Mouse (Mus musculus) Patski (cell line): ENCODE data around the gene Ttc30a1. TPM values are rescaled to one million over a fixed set of nuclear protein-coding genes. Genes with fewer than 3 reads are reported as not detected.
A peak's percentile ranks its signal among the peaks of the same experiment; 100 is the strongest.
"Not testable (repeated sequence)": the region's sequence is repeated elsewhere in the genome, so short reads cannot be mapped to it uniquely, and the experiment has no call there.

Source experiments
- ATAC-seq: fragments of 100-300 bp; one replicate; pipeline ENCODE4 v1.8.0; 2021
- CTCF ChIA-PET: fragments of 350-600 bp; sonication (Branson Sonifier 250); formaldehyde crosslinking; loops from one replicate; lab custom pipeline; 2022; ENCODE audit warnings: inconsistent platforms; lab: Charles Lee
- POLR2A ChIA-PET: fragments of 350-600 bp; sonication (Branson Sonifier 250); formaldehyde crosslinking; loops from one replicate; lab custom pipeline; 2022; ENCODE audit warnings: antibody characterized with exemption, inconsistent platforms; lab: Charles Lee
- DNase-seq: peaks from one replicate; pipeline ENCODE4 v3.0.0-alpha.2; 2011; ENCODE audit warnings: low read depth, low spot score
- H3K27me3 ChIP-seq: fragments of 371-371 bp; one replicate; pipeline ENCODE4 v1.5.1; 2021
- CTCF ChIP-seq: fragments of 100-300 bp; IDR thresholded peaks from one replicate; pipeline ENCODE4 v1.5.1; 2021
- in situ Hi-C: fragments of 300-500 bp; cut with MboI; formaldehyde crosslinking; loops from 3 replicates; pipeline ENCODE4 v1.11.1; 2018; ENCODE audit warnings: low pct_unique_long_range_greater_than_20kb, mixed read lengths
- polyA plus RNA-seq: library from polyadenylated mRNA; unstranded; gene quantifications from one replicate; pipeline ENCODE4 v1.2.3, GENCODE M21; 2021

Gene Ttc30a1
- polyA plus RNA-seq, 1 experiment from 2014 or later, result 2.0 TPM

DNA sequence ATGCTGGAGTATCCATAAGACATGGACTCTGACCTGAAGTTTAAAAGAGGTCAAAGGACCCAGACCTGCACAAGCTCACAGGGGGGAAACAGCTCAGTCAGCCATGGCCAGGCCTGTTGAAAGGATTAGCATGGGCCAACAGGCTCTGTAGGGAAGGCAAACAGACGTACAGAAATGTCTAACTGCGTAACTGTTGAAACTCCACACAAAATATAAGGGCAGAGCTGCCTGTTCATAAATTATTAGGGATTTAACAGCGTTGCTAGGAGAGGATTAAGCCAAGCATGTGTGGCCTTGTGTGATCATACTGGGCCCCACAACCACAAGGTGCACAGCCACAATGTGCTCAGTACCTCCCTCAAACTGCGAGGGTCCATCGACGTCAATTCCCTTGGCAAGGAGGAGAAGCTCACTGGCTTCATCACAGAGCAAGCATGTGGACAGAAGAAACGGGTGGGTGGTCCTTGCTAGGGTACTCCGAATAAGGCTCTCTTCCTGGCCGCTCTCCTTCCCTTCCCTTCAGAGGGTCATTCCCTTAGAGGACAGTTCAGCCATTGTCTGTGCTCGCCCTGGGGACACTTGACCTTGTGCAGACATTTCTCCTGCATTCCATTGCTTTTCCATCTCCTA is 18.4 kb downstream of the Ttc30a1 start:
- no peak for DNase-seq
- no peak for ATAC-seq

DNA sequence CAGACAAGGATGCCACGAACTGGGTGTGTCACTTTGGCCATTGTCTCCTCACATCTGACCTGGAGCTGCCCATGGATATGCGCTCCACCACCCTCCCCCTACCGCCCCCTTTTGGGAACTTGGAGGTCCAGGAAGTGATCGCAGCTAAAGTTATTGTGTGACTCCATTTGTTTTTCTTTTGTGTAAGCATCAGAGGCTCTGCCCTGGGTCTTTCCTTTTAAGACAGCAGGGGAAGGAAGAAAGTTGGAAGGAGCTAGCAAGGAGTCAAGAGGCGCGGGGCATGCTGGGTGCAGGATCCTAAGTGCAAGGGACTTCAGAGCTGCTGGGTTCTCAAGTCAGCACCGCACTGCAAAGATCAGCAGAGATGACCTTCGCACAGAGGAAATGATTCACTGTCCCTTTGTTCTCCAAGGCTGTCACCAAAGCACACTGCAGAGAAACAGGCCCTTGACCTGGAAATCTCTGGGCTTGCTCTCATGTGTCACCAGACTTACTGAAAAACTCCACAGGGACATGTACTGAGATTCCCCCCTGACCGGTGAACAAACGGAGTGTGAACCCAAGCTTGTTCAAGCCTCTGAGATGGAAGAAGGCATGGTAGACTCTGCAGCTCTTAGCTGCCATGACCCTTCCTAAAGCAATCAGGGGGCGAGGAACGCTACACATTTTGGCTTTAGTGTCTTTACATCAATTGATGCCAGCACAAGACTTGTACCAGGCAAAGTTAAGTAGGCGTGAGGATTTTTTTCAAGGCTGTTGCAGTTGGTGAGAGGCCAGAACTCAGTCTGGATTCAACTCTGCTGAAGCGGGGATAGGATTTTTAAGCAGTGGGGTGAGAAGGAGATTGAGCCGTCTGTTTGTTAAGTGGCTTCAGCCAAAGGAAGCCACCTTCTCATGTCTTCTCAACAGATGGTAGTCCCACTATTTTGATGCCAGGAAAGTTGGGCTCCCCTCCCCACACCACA is 21.1 kb downstream of the Ttc30a1 start:
- TF ChIP-seq CTCF, result no peak
- H3K27me3 ChIP-seq, result peaks cover 20% of the 10 kb centered on the region
- ATAC-seq, result no peak
- POLR2A ChIA-PET, result no interaction called here
- no peak for DNase-seq
- CTCF ChIA-PET, result no interaction called here
- in situ Hi-C loops, result no loop called here

More for the DNA sequence above, 18.4 kb downstream of the Ttc30a1 start:
- CTCF ChIA-PET, result interaction anchor here (1.0 to 2.4 kb wide), 2 partner anchors 10 to 371 kb away, joined by 3 to 8 read pairs; no protein-coding TSS in a partner anchor
- POLR2A ChIA-PET, result no interaction called here
- no peak for TF ChIP-seq CTCF
- H3K27me3 ChIP-seq, result peaks cover 27% of the 10 kb centered on the region
- in situ Hi-C loops, result no loop called here

DNA sequence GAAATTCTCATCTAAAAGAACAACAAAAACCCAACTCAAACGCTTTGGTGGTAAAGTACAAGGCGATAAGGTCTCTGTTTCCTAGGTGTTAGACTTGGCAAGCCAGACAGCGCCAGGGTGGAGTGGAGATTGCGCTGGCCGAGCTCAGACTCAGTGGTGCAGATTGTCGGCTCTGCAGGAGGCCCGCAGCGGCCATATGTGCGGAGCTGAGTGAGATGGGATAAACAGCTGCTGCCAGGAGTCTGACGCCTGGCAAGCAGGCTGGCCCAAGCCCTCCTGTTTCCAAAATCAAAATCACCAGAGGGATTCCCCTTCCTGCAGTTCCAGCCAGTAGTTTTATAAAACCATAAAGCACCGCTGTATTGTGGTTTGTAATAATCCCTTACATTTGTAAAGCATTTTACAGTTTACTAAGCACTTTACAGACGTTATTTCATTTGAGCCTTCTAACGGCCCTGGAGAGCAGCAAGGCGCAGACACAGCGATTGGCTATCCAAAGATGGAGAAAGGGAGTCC is 21.9 kb downstream of the Ttc30a1 start:
- in situ Hi-C loops, result no loop called here
- H3K27me3 ChIP-seq, result peaks cover 20% of the 10 kb centered on the region
- TF ChIP-seq CTCF, result no peak
- ChIA-PET CTCF (no interaction called here), POLR2A (no interaction called here)
- no peak for ATAC-seq
- no peak for DNase-seq

DNA sequence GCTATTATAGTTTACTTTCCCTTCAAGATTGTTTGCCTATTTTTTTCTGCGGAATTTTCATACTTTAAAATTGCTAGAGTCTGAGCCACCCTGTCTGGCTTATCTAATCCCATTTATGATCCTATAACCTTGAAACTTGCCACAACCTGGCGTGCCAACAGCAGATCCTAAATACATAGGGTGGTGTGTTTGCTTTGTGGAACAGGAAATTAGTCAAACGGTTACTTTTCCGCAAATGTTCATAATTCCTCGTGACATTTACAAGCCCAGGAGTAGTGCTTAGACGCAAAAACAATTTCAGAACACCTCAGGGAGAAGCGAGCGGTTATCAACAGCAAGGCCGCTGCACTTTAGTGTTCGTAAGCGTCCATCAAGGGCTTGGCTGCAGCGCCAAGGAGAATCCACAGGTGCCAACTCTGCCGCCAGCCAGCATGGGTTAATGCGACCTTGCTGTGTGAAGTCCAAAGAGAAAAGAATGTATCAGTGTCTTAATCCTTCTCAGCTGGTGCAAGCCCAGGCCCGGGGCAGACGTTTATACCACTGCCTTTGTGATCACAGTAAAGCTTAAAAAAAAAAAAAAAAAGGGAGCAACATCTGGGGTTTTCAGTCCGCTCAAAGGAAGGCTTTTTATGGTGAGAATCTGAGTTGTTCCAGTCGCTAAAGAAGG is 22.5 kb downstream of the Ttc30a1 start:
- ChIA-PET POLR2A (no interaction called here), CTCF (no interaction called here)
- no peak for ATAC-seq
- no peak for DNase-seq
- in situ Hi-C loops, result no loop called here
- TF ChIP-seq CTCF, result no peak
- H3K27me3 ChIP-seq, result peaks cover 20% of the 10 kb centered on the region

DNA sequence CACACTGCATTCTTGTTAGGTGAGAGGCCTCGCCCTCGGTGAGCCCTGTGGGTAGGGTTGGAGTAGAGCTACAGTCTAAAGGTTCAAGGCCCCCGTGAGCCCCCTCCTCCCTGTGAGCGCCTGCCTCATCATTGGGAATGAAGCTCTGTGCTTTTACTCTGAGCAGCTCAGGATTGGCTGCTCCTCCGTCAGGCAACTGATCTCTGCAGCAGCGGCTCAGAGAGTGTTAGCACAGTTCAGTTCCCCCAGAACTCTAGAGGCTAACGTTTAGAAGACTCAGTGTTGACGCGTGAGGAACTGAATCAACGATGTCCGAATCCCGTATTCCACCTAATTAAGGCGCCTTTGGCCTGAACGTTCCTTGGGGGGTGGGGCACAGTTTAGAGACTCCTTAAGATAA is 26.1 kb downstream of the Ttc30a1 start:
- ChIA-PET POLR2A (no interaction called here), CTCF (no interaction called here)
- TF ChIP-seq CTCF, result no peak
- ATAC-seq (no peak), DNase-seq (no peak)
- in situ Hi-C loops, result no loop called here
- H3K27me3 ChIP-seq, result peaks cover 25% of the 10 kb centered on the region

DNA sequence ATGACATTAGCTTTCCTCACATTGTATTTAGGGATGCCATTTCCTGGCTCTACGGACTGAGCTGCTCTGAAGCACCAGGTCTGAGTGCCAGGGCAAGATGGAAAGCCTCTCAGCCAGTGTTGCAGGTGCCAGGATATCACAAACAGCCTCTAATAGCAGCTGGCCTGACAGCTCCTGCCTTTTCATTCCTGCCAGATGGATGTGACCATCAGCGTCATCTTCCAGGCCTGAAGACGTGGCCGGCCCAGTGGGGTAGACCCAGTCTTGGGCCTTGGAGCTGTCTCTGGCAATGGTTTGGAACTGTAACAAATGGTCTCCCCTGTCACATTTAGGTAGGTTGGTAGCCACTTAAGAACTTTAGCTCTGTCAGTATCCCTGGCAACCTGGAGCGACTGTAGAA is 28.4 kb downstream of the Ttc30a1 start:
- H3K27me3 ChIP-seq, result peaks cover 17% of the 10 kb centered on the region
- no peak for ATAC-seq
- DNase-seq, result no peak
- in situ Hi-C loops, result no loop called here
- ChIA-PET CTCF (interaction anchor here (1.7 kb wide), 1 partner anchor 10 kb away, joined by 8 read pairs; no protein-coding TSS in a partner anchor), POLR2A (no interaction called here)
- no peak for TF ChIP-seq CTCF

DNA sequence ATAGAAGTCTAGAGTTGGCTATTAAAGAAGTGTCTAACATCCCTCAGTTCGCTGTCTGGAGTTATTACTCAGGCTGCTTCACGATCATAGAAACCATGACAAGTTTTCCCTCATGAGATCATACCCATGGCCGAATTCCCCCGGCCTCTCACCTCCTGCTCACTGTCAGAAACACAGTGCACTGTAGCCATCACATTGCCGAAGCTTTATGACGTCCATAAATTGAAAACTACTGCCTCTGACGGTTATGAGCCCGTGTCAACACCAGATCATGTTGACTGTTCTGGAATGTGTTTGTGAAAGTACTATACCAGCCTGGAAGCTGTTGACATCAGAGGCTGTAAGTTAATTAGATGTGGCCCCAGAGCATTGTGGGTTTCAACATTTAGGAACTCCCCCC is 31.1 kb downstream of the Ttc30a1 start:
- H3K27me3 ChIP-seq, result peaks cover 28% of the 10 kb centered on the region
- no peak for TF ChIP-seq CTCF
- in situ Hi-C loops, result no loop called here
- ChIA-PET CTCF (no interaction called here), POLR2A (no interaction called here)
- DNase-seq (no peak), ATAC-seq (no peak)

DNA sequence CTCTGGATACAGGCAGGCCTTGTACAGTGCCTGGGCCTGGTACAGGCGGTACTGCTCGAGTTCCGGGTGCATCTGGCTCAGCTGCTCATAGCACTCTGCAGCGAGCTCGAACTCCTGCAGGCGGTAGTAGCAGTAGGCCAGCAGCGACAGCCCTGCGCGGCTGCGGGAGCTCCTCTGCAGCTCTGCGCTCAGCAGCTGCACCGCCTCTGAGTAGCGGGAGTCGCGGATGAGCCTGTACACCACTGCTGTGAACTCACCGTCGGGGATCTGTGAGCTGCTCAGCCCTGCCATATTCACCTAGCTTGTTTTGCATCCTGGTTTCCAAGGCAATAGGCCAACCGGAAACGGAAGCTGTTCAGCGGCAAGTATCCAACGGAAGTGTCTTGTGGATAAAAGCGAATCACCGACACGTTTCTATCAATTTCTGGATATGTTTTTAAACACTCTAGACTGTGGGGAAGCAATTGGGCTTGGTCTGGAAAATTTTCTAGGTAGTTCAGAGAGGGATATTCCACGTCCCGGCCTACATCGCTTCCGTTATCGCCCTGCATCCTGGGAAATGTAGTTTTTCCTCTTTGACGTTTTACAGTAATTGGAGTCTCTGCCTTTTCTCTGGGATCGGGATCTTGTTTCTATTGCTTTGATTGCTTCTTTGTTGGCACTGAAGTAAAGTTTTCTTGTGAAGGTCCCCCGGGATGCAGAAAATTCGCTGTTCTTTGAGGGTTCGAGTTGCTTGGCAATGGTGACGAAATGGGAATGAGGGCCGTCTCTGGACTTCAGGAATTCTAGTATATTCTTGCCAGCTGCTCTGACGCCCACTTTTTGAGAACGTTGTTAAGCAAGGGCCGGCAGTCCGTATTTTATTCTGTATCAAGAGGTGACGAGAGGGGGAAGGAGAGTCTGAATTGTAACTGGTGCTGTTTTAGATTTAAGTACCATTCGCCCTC is 43.4 kb downstream of the Ttc30a1 start, which contains the start of gene Ttc30b:
Gene Ttc30b, minus strand, starts transcription at position 469 of the 947 bp plus-strand sequence.
- TF ChIP-seq CTCF, result no peak
- POLR2A ChIA-PET, result no interaction called here
- peak; percentile 92 for ATAC-seq

DNA sequence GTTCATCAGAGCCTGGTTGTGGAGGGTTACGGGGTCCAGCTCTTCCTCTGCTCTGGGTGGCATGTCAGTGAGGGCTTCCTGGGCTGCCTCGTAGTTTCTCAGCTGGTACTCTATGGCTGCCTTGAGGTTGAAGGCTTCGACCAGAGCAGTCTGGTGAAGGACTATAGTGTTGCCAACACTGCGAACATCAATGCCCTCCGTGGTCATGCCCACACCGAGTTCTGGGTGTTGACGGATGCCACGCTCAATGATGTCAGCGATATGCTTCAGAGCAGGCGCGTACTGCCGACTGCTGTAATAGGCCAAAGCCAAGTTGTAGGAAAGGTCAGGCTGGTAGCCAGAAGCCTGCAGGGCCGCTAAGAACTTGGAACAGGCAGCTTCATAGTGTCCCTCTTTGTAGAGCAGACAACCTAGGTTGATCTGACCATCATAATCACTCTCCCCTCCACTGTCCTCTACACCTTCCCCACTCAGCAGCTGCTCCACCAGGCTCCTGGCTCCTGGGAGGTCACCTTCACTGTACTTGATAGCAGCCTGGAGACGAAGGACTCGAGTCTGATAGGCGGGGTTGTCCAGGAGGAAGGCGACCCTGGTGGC is 44.1 kb downstream of the Ttc30a1 start:
- CTCF ChIA-PET, H3K27me3 ChIP-seq, DNase-seq, in situ Hi-C loops, POLR2A ChIA-PET, ATAC-seq: not testable (repeated sequence)

More for the DNA sequence above, 43.4 kb downstream of the Ttc30a1 start, which contains the start of gene Ttc30b:
- in situ Hi-C loops, result no loop called here
- DNase-seq, result peak; percentile 39
- CTCF ChIA-PET, result no interaction called here
- H3K27me3 ChIP-seq, result peaks cover 16% of the 10 kb centered on the region

DNA sequence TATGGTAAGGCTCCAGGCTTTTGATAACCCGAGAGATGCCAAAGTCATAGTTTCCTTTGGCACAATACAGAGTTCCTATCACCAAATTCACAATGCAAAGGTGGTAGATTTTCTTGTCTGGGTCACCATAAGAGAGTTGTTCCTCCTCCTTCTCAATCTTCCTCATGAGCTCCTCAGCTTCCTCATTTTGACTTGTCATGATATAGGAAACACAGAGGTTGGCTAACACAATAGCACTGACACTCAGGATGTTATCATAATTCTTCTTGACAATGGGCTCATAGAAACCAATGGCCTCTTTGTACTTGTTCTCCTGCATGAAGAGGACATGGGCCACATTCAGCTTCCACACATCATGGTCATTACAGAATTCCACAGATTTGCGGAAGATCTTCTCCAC is 45.1 kb downstream of the Ttc30a1 start:
- H3K27me3 ChIP-seq, in situ Hi-C loops, ATAC-seq, CTCF ChIA-PET, POLR2A ChIA-PET, DNase-seq: not testable (repeated sequence)
